Mouse (Mus musculus): ENCODE results near the gene Gm17657.
"Not testable (repeated sequence)": the region's sequence is repeated elsewhere in the genome, so short reads cannot be mapped to it uniquely, and the experiment has no call there.

The Gm17657 gene

GRCm38 (mm10) chr17:29548494-29548893 is 944 bp downstream of the Gm17657 start:
- no peak for DNase-seq (ENCODE audit: low read depth, low spot score)

- DNase-seq (ENCODE audit: low read depth, low spot score), result no peak
Observed at GRCm38 (mm10) chr17:29545241-29545640, 4.2 kb downstream of the Gm17657 start.

GRCm38 (mm10) chr17:29544064-29544463 is 5.4 kb downstream of the Gm17657 start:
- DNase-seq (ENCODE audit: low read depth, low spot score), result no peak

GRCm38 (mm10) chr17:29542831-29543690 is 6.4 kb downstream of the Gm17657 start:
- DNase-seq (ENCODE audit: low read depth, low spot score), result no peak

- no peak for DNase-seq (ENCODE audit: low read depth, low spot score)
Observed at GRCm38 (mm10) chr17:29541419-29541818, 8.0 kb downstream of the Gm17657 start.

- no peak for DNase-seq (ENCODE audit: low read depth, low spot score)
Observed at GRCm38 (mm10) chr17:29540426-29540825, 9.0 kb downstream of the Gm17657 start.

- DNase-seq (ENCODE audit: low read depth, low spot score), result no peak
Observed at GRCm38 (mm10) chr17:29533866-29534265, 15.6 kb downstream of the Gm17657 start.

- DNase-seq (ENCODE audit: low read depth, low spot score), result no peak
Observed at GRCm38 (mm10) chr17:29531757-29532384, 17.6 kb downstream of the Gm17657 start.

- no peak for DNase-seq (ENCODE audit: low read depth, low spot score)
Observed at GRCm38 (mm10) chr17:29531278-29531677, 18.2 kb downstream of the Gm17657 start.

GRCm38 (mm10) chr17:29530508-29530907 is 18.9 kb downstream of the Gm17657 start:
- DNase-seq (ENCODE audit: low read depth, low spot score), result no peak

GRCm38 (mm10) chr17:29528568-29529187 is 20.8 kb downstream of the Gm17657 start:
- DNase-seq (ENCODE audit: low read depth, low spot score), result no peak

- no peak for DNase-seq (ENCODE audit: low read depth, low spot score)
Observed at GRCm38 (mm10) chr17:29525613-29526012, 23.8 kb downstream of the Gm17657 start.

- DNase-seq (ENCODE audit: low read depth, low spot score), result no peak
Observed at GRCm38 (mm10) chr17:29519731-29520130, 29.7 kb downstream of the Gm17657 start.

GRCm38 (mm10) chr17:29518665-29519064 is 30.8 kb downstream of the Gm17657 start:
- DNase-seq (ENCODE audit: low read depth, low spot score), result not testable (repeated sequence)

GRCm38 (mm10) chr17:29514435-29514834 is 35.0 kb downstream of the Gm17657 start:
- peak; percentile 64 for DNase-seq (ENCODE audit: low read depth, low spot score)

GRCm38 (mm10) chr17:29513044-29513730 is 36.3 kb downstream of the Gm17657 start:
- DNase-seq (ENCODE audit: low read depth, low spot score), result no peak

- no peak for DNase-seq (ENCODE audit: low read depth, low spot score)
Observed at GRCm38 (mm10) chr17:29510691-29511090, 38.7 kb downstream of the Gm17657 start.

GRCm38 (mm10) chr17:29508927-29509608 is 40.4 kb downstream of the Gm17657 start:
- DNase-seq (ENCODE audit: low read depth, low spot score), result no peak

- no peak for DNase-seq (ENCODE audit: low read depth, low spot score)
Observed at GRCm38 (mm10) chr17:29503700-29504099, 45.7 kb downstream of the Gm17657 start.

GRCm38 (mm10) chr17:29502669-29503665 is 46.5 kb downstream of the Gm17657 start:
- no peak for DNase-seq (ENCODE audit: low read depth, low spot score)
